Mouse (Mus musculus) granulocyte monocyte progenitor cell, adult 5-6 weeks (primary cell): Measurements from ENCODE around the gene Add1. TPM values are rescaled to one million over a fixed set of nuclear protein-coding genes. Genes with fewer than 3 reads are reported as not detected.

Experiments used
- ATAC-seq: replicated peaks from 2 replicates; pipeline ENCODE4 v1.8.0; 2016; ENCODE audit warnings: mild to moderate bottlenecking, moderate TSS enrichment, inconsistent platforms; ENCODE audit not compliant: poor library complexity, severe bottlenecking
- total RNA-seq, 2 experiments: library from RNA; stranded (forward) in 1 of 2; stranded (reverse) in 1 of 2; fragments of 200-712, 200-1000 nt in 1 of 2; fragments of >200 nt in 1 of 2; fragmentation: Nextera tagmentation in 1 of 2; gene quantifications; 2 replicates each; pipeline ENCODE4 v1.2.3; 2014 to 2017

The Add1 gene
- total RNA-seq (2014; fragmentation: Nextera tagmentation) (65.6 and 74.2 TPM in 2 replicates), total RNA-seq (2017) (81.0 and 82.6 TPM in 2 replicates)

DNA sequence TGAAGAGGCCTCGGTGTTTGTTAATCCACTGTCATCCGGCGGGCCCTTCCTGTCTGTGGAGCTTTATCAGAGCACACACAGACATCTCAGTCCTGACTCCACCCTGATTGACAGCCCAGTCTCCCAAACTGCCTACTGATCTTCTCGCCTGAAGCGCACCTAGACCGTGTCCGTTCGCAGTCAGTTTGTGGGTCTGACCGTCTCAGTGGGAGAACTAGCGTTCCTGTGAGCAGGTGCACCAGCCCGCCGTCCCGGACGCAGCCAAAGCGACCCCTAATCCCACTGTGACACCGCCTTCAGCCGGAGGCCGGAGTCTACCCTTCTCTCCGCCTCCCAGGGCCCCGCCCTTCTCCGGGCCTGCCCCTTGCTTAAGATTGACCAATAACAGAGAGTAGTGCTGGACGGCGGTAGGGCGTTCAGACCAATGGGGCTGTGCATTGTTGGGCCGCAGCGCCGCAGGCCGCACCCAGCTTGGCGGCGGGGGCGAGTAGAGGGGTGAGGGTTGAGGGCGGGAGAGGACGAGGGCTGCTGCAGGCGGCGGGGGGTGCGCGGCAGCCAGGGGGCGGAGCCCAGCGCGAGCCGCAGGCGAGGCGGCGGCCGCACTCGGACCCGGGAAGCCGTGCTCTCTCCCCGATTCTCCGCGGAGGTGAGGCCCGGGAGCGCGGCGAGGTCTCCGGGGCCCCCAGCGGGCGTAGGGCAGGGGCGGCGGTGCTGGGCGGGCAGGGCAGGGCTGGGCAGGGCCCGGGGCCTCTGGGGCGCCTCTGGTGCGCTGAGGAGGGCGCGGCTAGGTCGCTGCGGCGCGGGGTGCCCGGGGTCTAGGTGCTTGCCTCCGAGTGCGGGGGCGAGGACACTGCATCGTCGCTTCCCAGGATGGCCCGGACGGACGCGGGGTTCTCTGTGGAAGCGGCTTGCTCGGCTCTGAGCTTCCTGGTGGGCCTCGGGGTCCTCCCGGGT is at the start of gene Add1:
Gene Add1, plus strand, starts transcription at position 397 of the 954 bp plus-strand sequence.
- peak; percentile 97 for ATAC-seq

DNA sequence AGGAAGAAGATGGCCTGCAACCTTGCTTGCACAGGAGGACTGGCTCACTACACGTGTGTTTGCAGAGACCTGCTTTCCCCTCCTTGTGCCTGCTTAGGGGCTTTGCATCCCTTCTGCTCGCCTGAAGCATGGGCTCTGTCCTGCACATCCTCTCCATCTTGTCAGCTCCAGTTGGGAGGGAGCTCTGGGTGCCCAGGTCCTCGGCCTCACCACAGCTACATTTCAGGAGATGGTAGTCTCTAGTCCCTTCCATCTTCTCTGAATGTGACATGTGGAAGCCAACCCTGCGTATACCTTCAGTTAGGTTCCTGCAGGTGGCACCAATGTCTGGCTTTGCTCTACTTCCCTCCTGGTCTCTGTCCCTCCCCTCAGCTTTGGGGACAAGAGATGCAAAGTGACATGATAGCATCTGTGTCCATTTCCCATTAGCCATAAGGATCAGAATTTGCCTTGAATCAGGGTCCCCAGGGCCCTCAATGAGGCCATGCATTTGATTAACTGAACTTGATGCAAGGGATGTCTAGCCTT is 49.4 kb upstream of the Add1 start:
- ATAC-seq = no peak

DNA sequence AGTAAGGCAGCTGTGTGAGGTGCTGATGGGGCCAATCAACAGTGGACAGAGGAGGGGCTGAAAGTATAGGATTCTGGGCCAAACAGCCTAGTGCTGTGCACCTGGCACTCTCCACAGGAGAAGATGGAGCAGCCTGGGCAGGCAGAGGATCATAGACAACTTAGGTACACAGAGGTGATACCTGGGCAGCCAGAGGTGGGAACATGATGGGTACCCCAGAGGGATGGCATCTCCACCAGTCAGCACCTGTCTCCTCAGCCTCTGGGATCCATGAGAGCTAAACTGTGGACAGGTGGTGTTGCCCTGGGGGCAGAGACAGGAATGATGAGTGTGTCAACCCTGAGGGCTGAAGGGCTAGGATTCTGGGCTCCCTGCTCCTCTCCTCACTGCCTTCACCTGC is 49.0 kb upstream of the Add1 start:
- ATAC-seq = no peak

DNA sequence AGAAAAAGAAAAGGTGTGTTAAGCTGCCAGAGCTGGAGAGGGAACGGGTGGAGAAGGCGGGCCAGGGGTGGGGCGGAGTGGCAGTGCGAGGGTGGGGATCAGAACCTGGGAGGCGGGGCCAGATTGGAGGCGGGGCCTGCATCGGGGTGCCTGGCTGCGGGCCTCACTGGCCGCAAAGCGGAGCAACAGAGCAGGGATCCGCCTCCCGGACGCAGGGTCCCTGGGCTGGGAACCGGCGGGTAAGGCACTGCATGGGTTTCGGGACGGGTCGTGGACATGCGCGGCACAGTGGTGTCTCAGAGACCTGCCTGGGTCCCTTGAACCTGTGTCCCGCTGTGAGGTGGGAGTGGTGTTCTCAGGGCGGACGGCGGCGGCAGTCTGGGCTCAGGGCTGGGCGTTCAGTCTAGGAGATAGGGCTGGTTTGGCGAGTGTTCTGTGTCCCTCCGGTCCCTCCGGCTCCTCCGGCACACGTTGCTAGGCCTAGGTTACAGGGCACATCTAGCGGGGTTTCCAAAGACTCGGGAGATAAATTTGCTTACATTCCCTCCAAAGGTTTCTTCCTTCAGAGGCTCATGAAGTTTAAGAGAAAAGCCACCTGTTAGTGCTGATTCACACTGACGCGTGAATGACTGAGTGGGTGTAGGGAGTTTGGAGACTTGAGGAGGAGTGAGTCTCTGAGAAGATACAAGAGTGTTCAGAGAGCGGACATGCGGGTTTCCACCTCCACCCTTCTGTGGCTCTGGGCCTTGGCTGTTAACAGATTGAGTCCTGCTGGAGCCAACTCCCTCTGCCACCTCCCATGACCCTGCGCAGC is 47.6 kb upstream of the Add1 start, which contains the start of gene Sh3bp2:
Gene Sh3bp2, plus strand, starts transcription at position 176 of the 814 bp plus-strand sequence.
- peak; percentile 95 for ATAC-seq

DNA sequence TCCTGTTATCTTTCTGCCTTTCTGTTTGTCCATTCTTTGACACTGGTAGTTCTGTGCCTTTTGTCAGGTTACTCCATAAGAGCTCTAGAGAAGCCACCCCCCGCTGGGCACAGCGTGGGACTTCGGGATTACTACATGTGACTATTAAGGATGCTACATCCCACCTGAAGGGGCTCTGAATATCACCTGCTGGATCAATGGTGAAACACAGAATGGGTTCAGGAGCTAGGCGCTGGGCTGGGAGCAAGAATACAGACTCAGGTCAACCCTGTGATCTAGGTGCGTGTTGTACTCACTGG is 47.0 kb upstream of the Add1 start:
- ATAC-seq = no peak

DNA sequence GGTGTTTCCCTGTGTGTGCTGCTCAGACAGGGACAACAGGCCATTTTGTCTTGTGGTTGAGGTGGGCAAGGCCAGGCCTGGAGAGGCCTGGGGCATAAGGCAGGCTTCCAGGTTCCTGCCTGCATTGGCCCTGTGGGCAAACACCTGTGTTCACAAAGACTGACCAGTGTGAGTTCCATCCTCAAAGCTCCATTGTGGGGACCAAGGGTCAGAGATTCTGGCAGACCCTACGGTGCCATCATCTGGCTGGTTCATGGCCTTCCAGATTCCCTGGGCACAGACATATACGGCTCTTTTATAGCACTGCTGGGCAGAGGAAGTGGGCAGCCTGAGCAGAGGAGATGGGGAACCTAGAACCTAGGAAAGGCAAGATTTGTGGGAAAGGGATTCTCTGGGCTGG is 46.1 kb upstream of the Add1 start:
- ATAC-seq = no peak

DNA sequence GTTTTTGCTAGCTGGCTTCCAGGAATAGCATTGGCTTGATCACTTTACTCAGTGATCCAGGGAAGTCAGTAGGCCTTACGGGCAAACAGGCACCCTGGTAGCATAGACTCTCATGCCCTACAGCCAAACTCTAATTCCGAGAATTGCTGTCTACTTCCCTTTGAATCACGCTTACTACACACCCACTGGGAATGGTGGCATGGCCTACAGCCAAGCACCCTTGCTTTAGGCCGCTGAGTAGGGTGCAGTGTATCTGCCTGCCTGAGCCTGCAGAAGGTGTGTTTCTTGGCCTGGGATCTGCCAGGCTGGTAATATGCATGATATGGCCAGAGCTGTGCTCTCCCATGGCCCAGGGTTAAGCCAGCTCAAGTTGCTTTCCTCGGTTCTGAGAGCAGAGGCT is 44.7 kb upstream of the Add1 start:
- ATAC-seq = no peak

DNA sequence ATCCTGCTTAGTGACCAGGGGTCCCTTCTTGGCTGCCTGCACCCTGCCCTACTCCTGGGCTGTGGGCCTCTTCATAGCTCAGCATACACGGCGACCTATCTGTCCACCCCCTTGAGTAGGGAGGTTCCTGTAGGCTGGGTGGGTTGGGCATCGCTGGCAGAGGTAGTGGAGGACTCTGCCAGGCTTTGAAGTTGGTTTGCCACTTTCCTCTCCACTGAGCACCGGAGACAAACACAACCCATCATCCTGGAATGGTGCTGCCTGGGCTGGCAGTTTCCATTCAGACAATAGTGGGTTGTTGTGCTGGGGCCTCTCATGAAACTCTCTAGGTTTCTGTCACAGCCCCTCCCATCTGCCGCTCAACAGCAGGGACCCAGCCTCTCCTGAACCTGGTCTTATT is 43.3 kb upstream of the Add1 start:
- no peak for ATAC-seq

DNA sequence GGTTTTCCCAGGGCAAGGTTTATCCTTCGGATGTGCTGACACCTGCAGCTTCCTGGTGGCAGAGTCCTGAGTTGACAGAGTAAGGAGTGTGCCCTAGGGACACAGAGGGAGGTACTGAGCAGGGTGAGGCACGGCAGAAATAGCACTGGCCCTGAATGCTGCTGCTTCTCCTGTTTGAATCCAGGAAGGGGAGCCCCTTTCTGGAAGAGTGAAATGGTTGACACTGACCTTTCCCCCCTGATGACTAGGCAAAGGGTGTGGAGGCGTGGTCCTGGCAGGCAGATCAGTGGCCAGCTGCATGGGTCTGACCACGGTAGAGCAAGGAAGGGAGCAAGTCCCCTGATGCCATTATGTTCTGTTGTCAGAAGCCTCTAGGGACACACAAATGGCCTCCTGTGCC is 42.8 kb upstream of the Add1 start:
- no peak for ATAC-seq

DNA sequence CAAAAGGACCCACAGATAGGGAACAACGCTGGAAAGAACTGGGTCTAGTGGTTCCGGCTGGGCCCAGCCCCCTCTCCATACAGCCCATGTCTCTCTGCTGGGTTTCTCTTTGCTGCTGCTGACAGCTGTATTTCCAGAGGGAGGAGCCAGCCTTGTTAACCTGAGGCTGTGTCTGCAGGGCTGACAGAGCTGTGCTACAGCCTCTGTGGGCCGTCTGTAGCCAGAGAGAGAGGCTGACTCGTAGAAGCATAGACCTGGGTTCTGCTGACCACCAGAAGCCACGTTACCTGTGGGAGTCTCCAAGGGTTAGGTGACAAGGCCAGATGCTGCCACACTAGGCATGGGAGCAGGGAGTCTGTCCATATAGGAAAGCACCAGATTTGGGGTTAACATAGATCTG is 40.4 kb upstream of the Add1 start:
- ATAC-seq = no peak

DNA sequence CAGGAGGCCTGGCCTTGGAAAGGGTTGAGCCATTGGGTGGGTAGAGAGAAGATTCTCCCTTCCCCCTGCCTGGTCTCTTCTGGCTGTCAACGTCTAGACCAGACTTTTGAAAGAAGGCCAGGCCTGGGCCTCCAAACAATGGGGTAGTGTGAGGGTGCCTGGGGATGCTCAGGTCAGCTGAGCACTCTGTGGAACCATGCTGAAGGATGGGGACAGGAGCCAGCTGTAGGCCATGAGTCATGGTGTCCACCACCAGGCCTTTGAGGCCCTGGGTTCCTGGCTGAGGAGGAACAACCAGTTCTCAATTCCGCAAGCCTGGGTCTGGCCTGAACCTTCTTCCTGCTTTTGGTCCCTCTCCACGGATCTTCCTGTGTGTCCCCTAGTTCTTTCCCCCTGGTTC is 39.6 kb upstream of the Add1 start:
- peak; percentile 60 for ATAC-seq

DNA sequence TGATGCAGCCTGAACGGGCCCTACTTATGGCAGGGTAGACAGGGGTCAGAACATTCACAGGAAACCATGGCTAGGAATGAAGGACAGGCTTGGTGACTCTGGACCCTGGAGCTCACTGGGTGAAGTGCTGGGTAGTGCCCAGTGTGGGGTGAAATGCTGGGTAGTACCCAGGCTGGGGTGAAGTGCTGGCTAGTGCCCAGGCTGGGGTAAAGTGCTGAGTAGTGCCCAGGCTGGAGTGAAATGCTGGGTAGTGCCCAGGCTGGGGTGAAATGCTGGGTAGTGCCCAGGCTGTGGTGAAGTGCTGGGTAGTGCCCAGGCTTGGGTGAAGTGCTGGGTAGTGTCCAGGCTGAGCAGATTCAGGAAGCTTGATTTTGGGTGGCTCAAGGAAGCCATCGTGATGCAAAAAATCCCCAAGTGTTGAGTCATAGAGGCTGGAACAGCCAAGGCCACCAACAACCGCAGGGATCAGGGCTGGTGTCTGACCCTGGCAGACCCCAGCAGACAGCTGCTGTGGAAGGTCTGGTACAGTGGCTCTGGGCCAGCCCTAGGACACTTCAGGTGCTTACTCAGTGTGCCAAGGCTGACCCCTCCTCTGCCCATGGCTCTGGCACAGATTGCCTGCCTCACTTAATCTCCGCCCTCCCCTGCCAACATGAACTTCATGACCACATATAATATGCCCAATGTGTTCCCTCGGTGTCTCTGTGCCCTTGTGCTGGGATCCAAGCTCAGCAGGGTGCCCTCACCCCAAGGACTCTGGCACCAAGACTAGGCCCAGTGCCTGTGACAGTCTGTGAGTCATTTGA is 38.5 kb upstream of the Add1 start:
- ATAC-seq = peak; percentile 38

DNA sequence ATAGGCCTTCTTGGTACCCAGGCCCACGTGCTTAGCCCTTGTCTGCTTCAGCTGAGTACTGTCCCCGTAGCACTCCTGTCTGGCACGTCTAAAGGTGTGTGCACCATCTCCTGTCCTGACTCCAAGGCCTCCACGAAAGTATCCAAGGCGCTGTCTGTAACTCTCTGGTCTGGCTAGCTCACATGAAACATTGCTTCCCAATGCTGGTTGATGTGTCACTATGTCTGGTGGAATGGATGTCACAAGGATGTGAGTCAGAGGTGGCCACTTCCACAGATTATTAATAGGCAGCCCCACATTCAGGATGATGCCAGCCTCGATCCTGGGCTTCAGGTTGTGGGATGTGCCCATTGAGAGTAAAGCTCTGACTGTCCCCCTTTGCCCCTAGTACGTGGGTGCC is 37.6 kb upstream of the Add1 start:
- no peak for ATAC-seq

DNA sequence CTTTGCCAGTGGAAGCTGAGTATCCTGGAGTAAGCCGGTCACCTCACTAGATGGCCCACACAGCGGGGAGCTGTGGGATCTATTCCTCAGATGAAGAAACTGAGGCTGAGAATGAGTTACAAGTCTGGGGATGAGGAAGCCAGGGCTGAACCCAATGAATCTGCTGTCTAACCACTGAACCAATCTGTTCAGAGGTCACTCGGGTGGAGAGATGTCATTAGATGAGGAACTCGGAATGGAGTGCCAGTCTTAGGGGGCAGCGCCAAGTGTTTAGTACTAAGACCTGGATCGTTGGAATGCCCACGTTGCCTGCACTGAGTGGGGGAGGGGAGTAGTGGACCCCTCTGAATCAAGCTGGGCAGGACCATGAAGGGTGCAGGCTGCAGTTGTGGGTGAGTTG is 35.4 kb upstream of the Add1 start:
- ATAC-seq = no peak

DNA sequence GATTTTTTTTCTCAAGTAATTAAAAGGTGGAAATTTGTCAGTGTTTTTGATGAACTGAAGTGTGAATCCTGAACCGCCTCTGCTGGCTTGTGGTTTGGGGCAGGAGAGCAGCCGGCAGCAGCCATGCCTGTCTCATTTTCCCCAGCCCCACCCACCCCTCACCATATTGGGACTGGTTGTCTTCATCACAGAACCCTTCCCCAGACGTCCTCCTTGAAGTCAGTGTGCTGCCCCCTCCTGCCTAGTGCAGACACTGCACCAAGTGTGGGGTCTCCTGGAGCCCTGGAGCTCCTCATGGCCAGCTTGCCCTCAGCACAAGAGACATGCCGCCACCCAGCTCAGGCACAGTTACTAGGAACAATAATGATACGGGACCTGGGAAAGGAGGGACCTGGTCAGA is 34.9 kb upstream of the Add1 start:
- ATAC-seq = peak; percentile 20; the same call in 1 of the 2 replicates

DNA sequence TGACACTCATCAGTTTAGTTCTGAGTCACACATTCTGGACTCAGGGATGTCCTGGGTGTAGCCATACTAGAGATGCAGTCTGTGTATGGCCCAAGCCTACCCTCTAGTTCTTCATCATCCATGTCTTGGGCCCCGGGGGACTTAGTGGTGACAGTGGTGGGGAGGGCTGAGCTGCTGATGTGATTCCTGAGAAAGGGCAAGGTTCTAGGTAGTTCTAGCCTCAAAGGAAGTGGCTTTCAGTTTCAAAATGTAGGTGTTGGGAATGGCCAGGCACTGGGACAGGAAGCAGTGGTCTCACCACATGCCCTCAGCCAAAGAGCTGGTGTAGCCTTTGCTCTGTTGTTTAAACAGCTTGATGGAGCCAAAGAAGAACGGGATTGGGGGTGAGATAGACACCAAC is 34.3 kb upstream of the Add1 start:
- no peak for ATAC-seq

DNA sequence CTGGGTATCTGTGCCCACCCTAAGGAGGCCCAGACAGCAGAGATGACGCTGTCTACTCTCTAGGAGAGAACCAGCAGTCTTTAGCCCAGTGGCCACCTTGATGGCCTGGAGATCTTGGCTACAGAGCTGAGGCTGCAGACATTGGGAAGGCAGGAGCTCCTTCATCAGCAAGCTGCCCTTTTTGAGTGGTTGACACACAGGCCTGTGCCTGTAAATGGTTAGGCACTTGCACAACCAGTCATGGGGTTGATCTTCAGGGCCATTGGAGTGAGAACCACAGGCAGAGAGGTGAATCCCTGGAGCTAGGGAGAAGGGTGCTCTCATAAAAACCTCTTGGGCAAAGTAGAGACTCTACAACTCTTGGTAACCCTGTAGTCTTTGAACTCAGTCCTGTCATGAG is 31.3 kb upstream of the Add1 start:
- 0 out of 2 replicates have a peak, but pooled peaks have one; percentile 16 for ATAC-seq

DNA sequence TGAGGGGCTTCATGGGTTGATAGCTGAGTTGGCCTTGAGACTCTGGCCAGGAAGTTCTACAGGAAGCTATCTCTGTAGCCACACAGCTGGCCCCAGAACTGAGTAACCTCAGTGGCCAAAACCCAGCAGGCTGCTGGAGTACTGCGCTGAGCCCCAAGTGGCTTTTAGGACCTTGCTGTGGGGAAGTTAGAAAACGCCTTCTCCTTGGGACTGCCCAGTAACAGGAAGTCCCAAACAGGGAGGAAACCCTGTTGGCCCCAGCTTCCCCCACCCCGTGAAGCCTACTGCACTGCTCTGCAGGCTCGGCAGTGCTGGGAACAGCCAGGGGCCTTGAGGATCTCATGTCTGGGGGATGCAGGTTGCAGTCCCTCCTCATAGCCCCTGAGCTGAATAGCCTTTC is 30.4 kb upstream of the Add1 start:
- ATAC-seq = peak; percentile 77

DNA sequence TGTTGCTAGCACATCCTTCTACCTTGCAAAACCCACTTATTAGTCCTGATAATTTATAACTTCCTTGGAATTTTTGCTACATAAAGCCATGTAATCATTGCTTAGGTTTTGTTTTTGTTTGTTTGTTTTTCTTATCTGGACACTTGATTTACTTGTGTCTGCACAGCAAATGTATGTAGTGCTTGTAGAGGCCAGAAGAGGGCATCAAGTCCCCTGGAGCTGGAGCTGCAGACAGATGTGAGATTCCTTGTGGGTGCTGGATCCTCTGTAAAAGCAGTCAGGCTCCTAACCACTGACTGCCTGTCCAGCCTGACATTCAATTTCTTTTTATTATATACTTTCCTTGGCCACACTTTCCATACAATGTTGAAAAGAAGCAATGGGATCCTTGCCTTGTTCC is 26.1 kb upstream of the Add1 start:
- ATAC-seq = no peak

DNA sequence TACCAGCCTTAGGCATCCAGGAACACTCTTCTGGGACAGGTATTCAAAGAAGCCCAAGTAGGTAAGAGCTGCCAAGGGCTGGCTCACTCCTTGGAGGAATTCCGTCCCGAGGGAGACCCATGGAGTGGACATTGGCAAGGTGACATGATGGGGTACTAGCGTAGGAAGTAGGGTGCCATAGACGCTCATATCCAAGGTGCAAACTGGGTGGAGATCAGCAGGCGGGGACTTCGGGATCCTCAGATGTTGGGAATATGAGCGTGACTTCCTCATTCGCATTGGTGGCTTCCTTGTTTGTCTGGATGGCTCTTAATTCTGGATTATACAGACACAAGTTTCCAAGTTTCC is 24.4 kb upstream of the Add1 start:
- no peak for ATAC-seq
